Mouse (Mus musculus) bone marrow macrophage, adult 2 months (primary cell): ENCODE data around the gene Ap1m2.

ENCODE experiments used
- CTCF ChIP-seq: IDR thresholded peaks from 2 replicates; pipeline ENCODE4 v1.5.1; 2012; ENCODE audit warnings: low read depth, mild to moderate bottlenecking, low read length, moderate library complexity
- POLR2A ChIP-seq: IDR thresholded peaks from 2 replicates; pipeline ENCODE4 v1.6.1; 2012; ENCODE audit warnings: mild to moderate bottlenecking, low read depth, low read length, borderline replicate concordance

DNA sequence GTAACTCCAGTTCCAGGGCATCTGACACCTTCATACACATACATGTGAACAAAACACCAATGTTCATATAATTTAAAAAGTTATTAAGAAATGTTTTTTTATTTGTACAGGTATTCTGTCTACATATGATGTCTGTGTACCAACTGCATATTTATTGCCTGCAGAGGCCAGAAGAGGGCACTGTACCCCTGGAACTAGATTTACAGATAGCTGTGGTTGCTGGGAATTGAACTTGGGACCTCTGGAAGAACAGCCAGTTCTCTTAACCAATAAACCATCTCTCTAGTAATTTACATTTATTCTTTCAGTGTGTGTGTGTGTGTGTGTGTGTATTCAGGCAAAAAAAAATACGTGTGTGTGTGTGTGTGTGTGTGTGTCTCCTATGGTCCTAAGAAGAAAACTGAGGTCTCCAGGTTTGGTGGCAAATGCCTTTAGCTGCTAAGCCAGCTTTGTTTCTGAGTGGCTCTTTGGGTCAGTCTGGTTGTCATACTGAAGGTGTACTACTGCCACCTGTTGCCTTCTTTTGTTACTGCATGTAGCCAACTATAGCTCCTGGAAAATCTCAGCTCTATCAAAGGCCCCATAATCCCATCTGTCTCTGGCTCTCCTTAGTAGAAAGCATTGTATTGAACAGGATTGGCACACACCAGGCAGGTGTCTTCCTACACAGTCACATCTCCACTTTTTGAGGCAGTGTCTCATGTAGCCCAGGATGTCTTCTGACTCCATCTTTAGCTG lies 45.0 kb upstream of the Ap1m2 start:
- TF ChIP-seq POLR2A = no peak
- no peak for TF ChIP-seq CTCF
